Mouse (Mus musculus) lung, postnatal 0 days (tissue): ENCODE data around the gene Gm20388.

ENCODE experiments used
- CTCF ChIP-seq: IDR thresholded peaks from 2 replicates; pipeline ENCODE4 v1.5.1; 2016; ENCODE audit warnings: antibody characterized with exemption, mild to moderate bottlenecking
- EP300 ChIP-seq: IDR thresholded peaks from 2 replicates; pipeline ENCODE4 v1.6.1; 2016; ENCODE audit warnings: antibody characterized with exemption, mild to moderate bottlenecking, control low read depth

DNA sequence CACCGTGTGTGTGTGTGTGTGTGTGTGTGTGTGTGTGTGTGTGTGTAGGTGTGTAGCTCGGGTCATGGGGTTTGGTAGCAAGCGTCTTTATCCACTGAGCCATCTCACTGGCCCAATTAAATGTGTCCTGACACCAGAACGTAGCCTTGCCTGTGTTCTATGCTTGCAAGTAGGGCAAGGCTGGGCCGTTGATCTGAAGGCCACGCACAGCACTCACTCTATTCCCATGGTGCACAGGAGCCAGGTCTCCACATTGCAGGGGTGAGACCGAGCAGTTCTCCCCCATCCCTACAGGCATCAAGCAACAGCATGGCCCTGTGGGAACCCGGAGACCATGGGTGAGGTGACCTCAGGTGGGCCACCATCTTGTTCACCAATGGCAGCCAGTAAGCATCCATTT is 511.6 kb downstream of the Gm20388 start:
- TF ChIP-seq CTCF: no peak
- no peak for TF ChIP-seq EP300
